ENCODE assay signal across 17 mouse cellular contexts in the genomic region with DNA sequence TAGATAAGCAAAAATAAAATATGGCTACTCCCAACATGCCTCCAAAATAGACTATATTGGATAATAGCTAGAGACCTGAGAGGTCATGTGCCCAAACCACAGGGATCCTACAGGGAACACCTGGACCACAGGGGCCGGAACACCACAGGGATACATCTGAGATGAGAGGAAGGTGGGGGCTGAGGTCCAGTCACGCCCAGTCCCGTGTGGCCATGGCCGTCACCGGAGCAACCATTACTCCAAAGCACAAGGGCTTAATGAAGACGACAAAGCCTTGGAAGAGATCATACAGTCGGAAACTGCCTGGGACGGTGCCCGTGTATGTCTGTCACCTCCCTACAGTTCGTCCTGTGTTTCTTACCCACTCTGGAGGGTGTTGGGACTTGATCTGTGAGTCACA. TPM values are rescaled to one million over a fixed set of nuclear protein-coding genes. Genes with fewer than 3 reads are reported as not detected.
A peak's percentile ranks its signal among the peaks of the same experiment; 100 is the strongest.
DNase-seq lines count a peak whose midpoint lies in the region; ATAC-seq and TF ChIP-seq lines count a peak whose summit lies in the region.
"Had no signal": no experiment of that assay in that cellular context is flagged by ENCODE, and none has a peak within 500 bp of the region (broad histone marks: within the 10 kb centered on the region; RNA-seq: fewer than 3 reads in every experiment).

No protein-coding gene starts in this region.

- H3K4me2 ChIP-seq in heart, embryonic 12.5 days, result no peak overlapping the region
- H3K4me2 ChIP-seq in embryonic facial prominence, embryonic 14.5 days (ENCODE audit: low read depth, low read length), result no peak overlapping the region
- H3K4me2 ChIP-seq in liver, embryonic 13.5 days, result peak overlapping the region; percentile 51; the same call in 1 of the 2 replicates
- H3K4me2 ChIP-seq: forebrain, embryonic 13.5 days; hindbrain, embryonic 14.5 days; neural tube, embryonic 12.5 days had no signal

- H3K9me3 ChIP-seq in heart, embryonic 12.5 days (replicated peaks), result no peaks in the 10 kb centered on the region
- H3K9me3 ChIP-seq in embryonic facial prominence, embryonic 14.5 days (ENCODE audit: control insufficient read depth, low read length), result no peaks in the 10 kb centered on the region
- H3K9me3 ChIP-seq in liver, embryonic 13.5 days (replicated peaks), result no peaks in the 10 kb centered on the region
- H3K9me3 ChIP-seq: forebrain, embryonic 13.5 days; liver, embryonic 15.5 days; neural tube, embryonic 12.5 days had no signal

- no peaks in the 10 kb centered on the region for H3K36me3 ChIP-seq in heart, embryonic 12.5 days
- H3K36me3 ChIP-seq in liver, adult 2 months (ENCODE audit: control insufficient read depth, insufficient read depth, low read length), result no peaks in the 10 kb centered on the region
- H3K36me3 ChIP-seq in embryonic facial prominence, embryonic 14.5 days (ENCODE audit: control insufficient read depth, insufficient read depth, low read length), result no peaks in the 10 kb centered on the region
- H3K36me3 ChIP-seq in liver, embryonic 13.5 days, result no peaks in the 10 kb centered on the region
- H3K36me3 ChIP-seq: liver, embryonic 15.5 days; neural tube, embryonic 12.5 days had no signal

- WGBS in heart, embryonic 12.5 days, result 86% methylated on average over 10 of the region's 10 CpGs
- 84% methylated on average over 10 of the region's 10 CpGs for WGBS in liver, adult 2 months
- 95% methylated on average over 9 of the region's 10 CpGs for WGBS in embryonic facial prominence, embryonic 14.5 days
- 54% methylated on average over 10 of the region's 10 CpGs for WGBS in liver, embryonic 13.5 days (ENCODE audit: insufficient replicate concordance)

- intact Hi-C loops in heart, postnatal 25 days (cut with DNase I), result no loop called here

- no peak overlapping the region for H3K4me3 ChIP-seq in heart, embryonic 12.5 days
- no peak overlapping the region for H3K4me3 ChIP-seq in liver, adult 2 months (ENCODE audit: insufficient read depth, low read depth, low read length)
- H3K4me3 ChIP-seq in embryonic facial prominence, embryonic 14.5 days (ENCODE audit: low read depth, low read length), result no peak overlapping the region
- no peak overlapping the region for H3K4me3 ChIP-seq in liver, embryonic 13.5 days (replicated peaks)
- H3K4me3 ChIP-seq: forebrain, embryonic 13.5 days; left cerebral cortex, adult 2 months; liver, embryonic 15.5 days; neural tube, embryonic 12.5 days had no signal

- TF ChIP-seq POLR2A in liver, adult 2 months (IDR thresholded peaks at IDR 0.05; ENCODE audit: extremely low read depth, insufficient read depth, low read length), result no peak

- H3K79me2 ChIP-seq in liver, adult 2 months (ENCODE audit: control insufficient read depth, insufficient read depth, low read length), result no peaks in the 10 kb centered on the region

- DNase-seq in heart, postnatal 25 days (ENCODE audit: low spot score), result no peak
- DNase-seq in liver, adult 2 months (ENCODE audit: extremely low read depth, low read depth, low spot score), result no peak
- no peak for DNase-seq in liver
- DNase-seq in embryonic facial prominence, embryonic 14.5 days (ENCODE audit: low spot score), result no peak
- no peak for DNase-seq in liver, embryonic 13.5 days
- DNase-seq in embryo, embryonic 11 days, result no peak
- DNase-seq: cerebellum, adult 9-11 months; gastrocnemius, postnatal 14 days had no signal

- H3K27me3 ChIP-seq in heart, embryonic 12.5 days (replicated peaks), result no peaks in the 10 kb centered on the region
- H3K27me3 ChIP-seq in liver, adult 2 months (ENCODE audit: control insufficient read depth, insufficient read depth, low read length), result no peaks in the 10 kb centered on the region
- H3K27me3 ChIP-seq in embryonic facial prominence, embryonic 14.5 days (replicated peaks; ENCODE audit: control insufficient read depth, insufficient read depth, low read length), result no peaks in the 10 kb centered on the region
- no peaks in the 10 kb centered on the region for H3K27me3 ChIP-seq in liver, embryonic 13.5 days
- H3K27me3 ChIP-seq: neural tube, embryonic 12.5 days had no signal

- peak overlapping the region; percentile 79 for H3K27ac ChIP-seq in heart, embryonic 12.5 days (ENCODE audit: poor library complexity, severe bottlenecking)
- peak overlapping the region; percentile 78 for H3K27ac ChIP-seq in liver, adult 2 months (replicated peaks; ENCODE audit: insufficient read depth, low read depth, low read length)
- peak overlapping the region; percentile 62 for H3K27ac ChIP-seq in embryonic facial prominence, embryonic 14.5 days (replicated peaks; ENCODE audit: low read depth, low read length)
- 0 out of 2 replicates have a peak overlapping the region, but pooled peaks have one; percentile 48 for H3K27ac ChIP-seq in liver, embryonic 13.5 days
- H3K27ac ChIP-seq: forebrain, embryonic 13.5 days; hindbrain, embryonic 14.5 days; left cerebral cortex, adult 2 months; neural tube, embryonic 12.5 days had no signal

- H3K9ac ChIP-seq in heart, embryonic 12.5 days, result no peak overlapping the region
- no peak overlapping the region for H3K9ac ChIP-seq in liver, adult 2 months (ENCODE audit: low read depth, low read length)
- H3K9ac ChIP-seq in embryonic facial prominence, embryonic 14.5 days (ENCODE audit: low read depth, low read length), result no peak overlapping the region
- no peak overlapping the region for H3K9ac ChIP-seq in liver, embryonic 13.5 days
- H3K9ac ChIP-seq: forebrain, embryonic 13.5 days; hindbrain, embryonic 14.5 days; liver, embryonic 15.5 days; neural tube, embryonic 12.5 days had no signal

- ATAC-seq in heart, embryonic 12.5 days (ENCODE audit: insufficient number of reproducible peaks, low FRiP score), result no peak
- ATAC-seq in embryonic facial prominence, embryonic 14.5 days (ENCODE audit: low read depth), result no peak
- no peak for ATAC-seq in liver, embryonic 13.5 days (ENCODE audit: low read depth)
- no peak for ATAC-seq in cerebellum, adult (ENCODE audit: insufficient number of reproducible peaks, low FRiP score, low TSS enrichment)
- ATAC-seq: forebrain, embryonic 13.5 days; midbrain, embryonic 16.5 days had no signal

- peaks cover 29% of the 10 kb centered on the region for H3K4me1 ChIP-seq in heart, embryonic 12.5 days (replicated peaks)
- H3K4me1 ChIP-seq in liver, adult 2 months (ENCODE audit: control insufficient read depth, insufficient read depth, low read length), result peaks cover 2% of the 10 kb centered on the region; the same call in 1 of the 2 replicates
- peaks cover 10% of the 10 kb centered on the region for H3K4me1 ChIP-seq in embryonic facial prominence, embryonic 14.5 days (ENCODE audit: control insufficient read depth, insufficient read depth, low read length)
- H3K4me1 ChIP-seq in liver, embryonic 13.5 days (replicated peaks), result peaks cover 43% of the 10 kb centered on the region

- no peak for TF ChIP-seq CTCF in liver, adult 2 months (IDR thresholded peaks at IDR 0.05; ENCODE audit: low read depth, low read length)

RNA-seq across cellular contexts. Expression of a gene that starts 13.1 kb away (rescaled TPM):
- polyA plus RNA-seq in heart, embryonic 12.5 days (2016; fragmentation: Nextera tagmentation; extraction: Ambion mirVana), result 0.69 and 1.2 TPM in 2 replicates
- total RNA-seq in heart, postnatal 25 days (2021), result under 1 TPM; 0.34 to 0.36 TPM
- 0.09 TPM in 1 of 2 replicates, not detected in the other for total RNA-seq in liver, adult 2 months (2014; rRNA removed)
- polyA plus RNA-seq in liver, adult 2 months (2012; rRNA removed), result 0.04 TPM in 1 of 2 replicates, not detected in the other
- 2.0 and 2.3 TPM in 2 replicates for polyA plus RNA-seq in embryonic facial prominence, embryonic 14.5 days (2014; fragmentation: Nextera tagmentation; extraction: Ambion mirVana)
- 0.06 and 0.08 TPM in 2 replicates for polyA plus RNA-seq in liver, embryonic 13.5 days (2015; fragmentation: Nextera tagmentation; extraction: Ambion mirVana)
- polyA plus RNA-seq: neural tube, embryonic 12.5 days; small intestine, adult 2 months had no signal
